Mouse (Mus musculus): ENCODE results near the gene Eif3l.
A peak's percentile ranks its signal among the peaks of the same experiment; 100 is the strongest.

- TF ChIP-seq CTCF (IDR thresholded peaks at IDR 0.05; ENCODE audit: low read depth): no peak
- peak; percentile 63 for TF ChIP-seq EP300 (IDR thresholded peaks at IDR 0.05; ENCODE audit: low read depth)
Measured at GRCm38 (mm10) chr15:79063160-79063740, 11.7 kb upstream of the Eif3l start.

All from liver, embryonic 14.5 days (tissue).